Mouse (Mus musculus): ENCODE measurements around the gene Smok3b.
A peak's percentile ranks its signal among the peaks of the same experiment; 100 is the strongest.

Smok3b gene

GRCm38 (mm10) chr5:138085421-138085911, 64.2 kb downstream of the Smok3b start:
- DNase-seq, result peak in 1 of 2 experiments; percentile 37

- DNase-seq, result no peak
Observed at GRCm38 (mm10) chr5:138086842-138087241, 65.6 kb downstream of the Smok3b start.

GRCm38 (mm10) chr5:138088366-138088765, 67.1 kb downstream of the Smok3b start:
- DNase-seq, result no peak

- no peak for DNase-seq
Observed at GRCm38 (mm10) chr5:138089108-138089551, 67.9 kb downstream of the Smok3b start.

GRCm38 (mm10) chr5:138090271-138090670, 69.0 kb downstream of the Smok3b start:
- peak; percentile 24 to 46 for DNase-seq

- DNase-seq, result no peak
Observed at GRCm38 (mm10) chr5:138090737-138091136, 69.5 kb downstream of the Smok3b start.

- DNase-seq, result no peak
Observed at GRCm38 (mm10) chr5:138092771-138093170, 71.5 kb downstream of the Smok3b start.

- DNase-seq, result no peak
Observed at GRCm38 (mm10) chr5:138094474-138094873, 73.2 kb downstream of the Smok3b start.
